Mouse (Mus musculus): ENCODE data around the gene Dusp10. TPM values are rescaled to one million over a fixed set of nuclear protein-coding genes. Genes with fewer than 3 reads are reported as not detected.

Gene Dusp10
- polyA plus RNA-seq (2016; fragmentation: Nextera tagmentation; extraction: Ambion mirVana) = 7.5 and 8.0 TPM in 2 replicates

DNA sequence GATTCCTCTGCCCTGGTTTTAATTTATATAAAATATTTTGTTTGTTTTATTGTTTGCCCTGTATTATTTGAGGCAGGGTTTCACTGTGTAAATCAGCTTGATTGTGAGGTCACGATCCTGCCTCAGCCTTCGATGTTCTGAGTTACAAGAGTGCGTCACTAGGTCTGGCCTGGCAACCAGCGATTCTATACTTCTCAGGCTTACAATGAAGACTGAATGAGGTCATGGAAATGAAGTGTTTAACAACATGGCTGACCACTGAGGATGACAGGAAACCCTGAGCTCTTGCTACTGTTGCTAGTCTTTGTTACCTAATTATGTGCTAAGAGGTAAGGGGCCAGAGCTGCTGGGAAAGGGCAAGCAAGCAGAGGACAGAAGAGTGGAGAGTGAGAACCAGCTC is at the start of gene Dusp10:
Gene Dusp10, plus strand, starts transcription at position 197 of the 400 bp plus-strand sequence.
- Histone ChIP-seq H3K36me3 (no peaks in the 10 kb centered on the region), H3K9ac (no peak within 1 kb of the TSS), H3K27me3 (no peaks in the 10 kb centered on the region), H3K27ac (no peak within 1 kb of the TSS), H3K4me1 (no peaks in the 10 kb centered on the region), H3K9me3 (replicated peaks) (no peaks in the 10 kb centered on the region), H3K4me3 (no peak within 1 kb of the TSS), H3K4me2 (replicated peaks) (no peak within 1 kb of the TSS)
- ATAC-seq (ENCODE audit: low FRiP score) = no peak
- WGBS = 89% methylated on average over 4 of the region's 4 CpGs

DNA sequence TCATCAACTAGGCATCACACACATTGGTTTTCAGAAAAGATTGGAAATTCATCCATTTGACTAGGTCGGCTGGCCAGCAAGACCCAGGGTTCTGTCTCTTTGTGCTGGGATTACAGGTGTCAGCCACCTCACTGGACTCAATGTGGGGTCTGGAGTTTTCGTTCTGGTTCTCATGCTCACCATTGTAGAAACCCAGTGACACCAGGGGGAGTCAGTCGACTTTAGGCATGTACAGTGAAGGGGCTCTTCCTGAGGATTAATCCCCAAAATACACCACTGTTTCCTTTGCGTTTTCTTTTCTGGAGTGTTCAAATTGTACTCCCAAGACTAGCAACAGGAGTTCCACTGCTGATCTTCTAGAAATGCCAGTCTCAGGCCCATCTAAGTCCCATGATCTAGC is 47.8 kb upstream of the Dusp10 start:
- Histone ChIP-seq H3K27me3 (no peaks in the 10 kb centered on the region), H3K9ac (no peak overlapping the region), H3K4me2 (replicated peaks) (no peak overlapping the region), H3K36me3 (no peaks in the 10 kb centered on the region), H3K4me3 (no peak overlapping the region), H3K9me3 (replicated peaks) (no peaks in the 10 kb centered on the region), H3K27ac (no peak overlapping the region), H3K4me1 (no peaks in the 10 kb centered on the region)
- ATAC-seq (ENCODE audit: low FRiP score) = no peak
- 85% methylated on average over 4 of the region's 4 CpGs for WGBS

DNA sequence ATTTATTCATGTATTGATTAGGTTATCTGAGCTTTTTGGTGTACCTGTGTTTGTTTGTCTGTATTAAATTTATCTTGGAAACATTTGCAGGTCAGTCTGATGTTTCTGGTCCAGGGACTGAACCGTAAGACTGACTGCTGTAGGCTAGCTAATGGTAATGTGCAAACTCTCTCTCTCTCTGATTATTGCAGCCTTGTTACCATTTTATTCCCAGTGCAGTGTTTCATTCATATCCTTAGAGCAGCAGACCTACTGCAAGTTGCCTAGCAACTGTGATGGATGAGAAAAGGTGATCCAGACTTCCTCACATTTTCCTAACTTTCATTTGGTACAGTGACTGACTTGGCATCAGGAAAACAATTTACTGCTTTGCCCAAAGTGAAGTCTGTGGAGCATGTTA is 43.8 kb upstream of the Dusp10 start:
- Histone ChIP-seq H3K9ac (no peak overlapping the region), H3K9me3 (replicated peaks) (no peaks in the 10 kb centered on the region), H3K4me3 (no peak overlapping the region), H3K4me1 (no peaks in the 10 kb centered on the region), H3K27ac (no peak overlapping the region), H3K36me3 (no peaks in the 10 kb centered on the region), H3K27me3 (no peaks in the 10 kb centered on the region), H3K4me2 (replicated peaks) (no peak overlapping the region)
- ATAC-seq (ENCODE audit: low FRiP score) = no peak
- 79% methylated on average over 1 of the region's 1 CpGs for WGBS

DNA sequence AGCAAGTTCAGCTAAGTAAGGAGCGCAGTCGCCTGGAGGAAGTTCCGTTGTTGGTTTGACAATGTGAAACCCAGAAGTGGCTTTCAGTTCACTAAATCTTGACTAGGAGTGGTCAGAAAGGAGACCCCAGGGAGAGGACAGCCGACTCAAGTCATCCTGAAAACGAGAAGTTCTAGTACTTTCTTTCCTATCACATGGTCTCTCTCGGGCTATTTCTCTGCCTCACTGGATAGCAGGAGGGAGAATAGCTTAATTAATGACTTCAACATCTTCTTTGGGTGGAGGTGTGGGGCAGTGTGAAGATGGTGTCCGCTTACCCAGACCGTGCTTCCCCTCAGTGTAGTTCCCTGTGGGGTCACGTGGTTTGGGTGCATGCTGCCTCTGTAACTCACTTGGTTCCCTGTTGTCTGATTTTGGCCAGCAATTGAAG is 33.3 kb upstream of the Dusp10 start:
- WGBS = 95% methylated on average over 9 of the region's 9 CpGs
- no peaks in the 10 kb centered on the region for H3K9me3 ChIP-seq (replicated peaks)
- ATAC-seq (ENCODE audit: low FRiP score) = no peak

DNA sequence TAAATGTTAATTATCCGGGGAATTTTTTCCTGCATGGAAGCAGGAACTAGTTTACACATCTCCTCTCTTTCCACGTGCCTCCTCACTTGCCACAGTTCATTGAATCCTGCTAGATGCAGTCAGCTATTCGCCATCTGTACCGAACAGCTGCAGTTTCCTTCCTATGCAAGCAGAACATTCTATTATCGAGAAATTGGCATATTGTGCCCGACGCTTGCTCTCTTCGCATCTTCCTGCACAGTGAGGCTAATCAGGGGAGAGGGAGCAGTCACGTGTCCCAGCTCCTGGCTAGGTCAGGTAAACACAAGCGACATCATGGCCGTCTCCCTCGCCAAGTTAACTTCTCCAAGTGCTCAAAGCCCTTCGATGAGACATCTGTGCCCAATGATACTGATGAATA is 31.0 kb upstream of the Dusp10 start:
- H3K4me1 ChIP-seq = 0 out of 2 replicates have a peak, but pooled peaks cover 2% of the 10 kb centered on the region
- H3K4me3 ChIP-seq = no peak overlapping the region
- H3K36me3 ChIP-seq = no peaks in the 10 kb centered on the region
- no peak overlapping the region for H3K4me2 ChIP-seq (replicated peaks)
- H3K27ac ChIP-seq = no peak overlapping the region
- no peak for ATAC-seq (ENCODE audit: low FRiP score)
- no peak overlapping the region for H3K9ac ChIP-seq
- H3K9me3 ChIP-seq (replicated peaks) = no peaks in the 10 kb centered on the region
- WGBS = 78% methylated on average over 13 of the region's 13 CpGs
- H3K27me3 ChIP-seq = no peaks in the 10 kb centered on the region

More for the DNA sequence above, 33.3 kb upstream of the Dusp10 start:
- Histone ChIP-seq H3K4me3 (no peak overlapping the region), H3K36me3 (no peaks in the 10 kb centered on the region), H3K4me2 (replicated peaks) (no peak overlapping the region), H3K9ac (no peak overlapping the region), H3K27ac (no peak overlapping the region), H3K4me1 (0 out of 2 replicates have a peak, but pooled peaks cover 2% of the 10 kb centered on the region), H3K27me3 (no peaks in the 10 kb centered on the region)

DNA sequence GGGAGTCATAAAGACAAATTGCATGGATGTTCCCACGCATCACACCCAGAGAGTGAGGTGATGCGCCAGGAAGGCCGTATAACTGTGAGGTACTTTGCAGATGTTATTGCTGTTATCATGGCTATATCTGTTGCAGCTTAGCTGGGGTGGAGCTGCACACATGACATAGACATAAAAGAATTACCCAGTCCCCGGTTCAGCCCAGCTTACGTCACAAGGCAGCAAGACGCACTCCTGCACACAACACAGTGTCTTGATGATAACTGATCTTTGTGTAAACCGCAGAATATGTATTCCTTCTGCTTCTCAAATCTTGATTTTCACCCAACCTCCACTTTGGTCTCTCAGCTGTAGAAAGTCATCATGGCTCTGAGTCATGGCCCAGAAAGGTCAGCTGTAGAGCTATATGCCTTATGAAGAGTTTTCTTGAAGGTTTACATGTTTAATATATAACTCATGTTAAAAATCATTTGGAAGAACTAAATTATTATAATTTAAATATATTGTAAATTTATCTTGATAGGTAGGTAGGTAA is 25.3 kb upstream of the Dusp10 start:
- H3K4me3 ChIP-seq = no peak overlapping the region
- H3K36me3 ChIP-seq = no peaks in the 10 kb centered on the region
- no peaks in the 10 kb centered on the region for H3K9me3 ChIP-seq (replicated peaks)
- 97% methylated on average over 7 of the region's 7 CpGs for WGBS
- no peak overlapping the region for H3K4me2 ChIP-seq (replicated peaks)
- H3K27ac ChIP-seq = no peak overlapping the region
- ATAC-seq (ENCODE audit: low FRiP score) = no peak
- no peaks in the 10 kb centered on the region for H3K4me1 ChIP-seq
- no peaks in the 10 kb centered on the region for H3K27me3 ChIP-seq
- no peak overlapping the region for H3K9ac ChIP-seq

DNA sequence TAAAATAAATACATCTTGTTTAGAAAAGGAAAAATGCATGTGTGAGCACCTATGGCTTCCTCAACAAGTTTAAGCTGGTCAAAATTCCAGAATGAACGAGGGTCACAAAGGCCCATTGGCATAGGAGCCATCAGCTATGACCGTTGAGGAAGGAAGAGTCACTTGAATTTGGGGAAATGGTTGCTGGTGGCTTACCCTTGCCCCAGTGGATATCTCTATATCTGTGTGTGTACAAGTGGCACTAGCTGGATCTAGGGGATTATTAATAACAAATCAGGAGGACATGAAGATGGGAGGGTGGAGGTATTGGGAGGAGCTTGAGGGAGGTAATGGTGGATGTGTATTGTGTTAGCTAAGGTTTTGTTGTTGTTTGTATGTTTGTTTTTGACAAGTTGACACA is 21.2 kb upstream of the Dusp10 start:
- Histone ChIP-seq H3K9ac (no peak overlapping the region), H3K4me1 (no peaks in the 10 kb centered on the region), H3K9me3 (replicated peaks) (no peaks in the 10 kb centered on the region), H3K4me3 (no peak overlapping the region), H3K36me3 (no peaks in the 10 kb centered on the region), H3K27me3 (no peaks in the 10 kb centered on the region), H3K4me2 (replicated peaks) (no peak overlapping the region), H3K27ac (no peak overlapping the region)
- ATAC-seq (ENCODE audit: low FRiP score) = no peak
- 84% methylated on average over 2 of the region's 2 CpGs for WGBS

DNA sequence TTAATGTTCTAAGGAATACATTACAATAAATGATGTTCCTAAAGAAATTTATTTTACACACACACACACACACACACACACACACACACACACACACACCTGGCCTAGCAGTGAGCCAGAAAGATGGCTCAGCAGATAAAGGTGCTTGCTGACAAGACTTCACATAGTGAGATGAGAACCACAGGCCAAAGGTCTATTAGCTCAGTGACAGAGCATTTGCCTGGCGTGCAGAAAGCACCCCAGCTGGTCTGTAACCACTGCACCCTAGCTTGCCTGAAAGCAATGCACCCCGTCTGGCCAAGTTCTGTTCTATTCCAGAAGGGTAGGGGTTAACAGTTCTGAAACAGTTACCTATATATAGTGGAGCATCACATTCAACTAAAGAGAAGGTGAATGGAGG is 15.9 kb upstream of the Dusp10 start:
- no peak overlapping the region for H3K9ac ChIP-seq
- no peak overlapping the region for H3K4me2 ChIP-seq (replicated peaks)
- no peaks in the 10 kb centered on the region for H3K4me1 ChIP-seq
- H3K27me3 ChIP-seq = no peaks in the 10 kb centered on the region
- no peak overlapping the region for H3K4me3 ChIP-seq
- WGBS = 69% methylated on average over 2 of the region's 2 CpGs
- no peak overlapping the region for H3K27ac ChIP-seq
- H3K9me3 ChIP-seq (replicated peaks) = no peaks in the 10 kb centered on the region
- no peaks in the 10 kb centered on the region for H3K36me3 ChIP-seq
- no peak for ATAC-seq (ENCODE audit: low FRiP score)

DNA sequence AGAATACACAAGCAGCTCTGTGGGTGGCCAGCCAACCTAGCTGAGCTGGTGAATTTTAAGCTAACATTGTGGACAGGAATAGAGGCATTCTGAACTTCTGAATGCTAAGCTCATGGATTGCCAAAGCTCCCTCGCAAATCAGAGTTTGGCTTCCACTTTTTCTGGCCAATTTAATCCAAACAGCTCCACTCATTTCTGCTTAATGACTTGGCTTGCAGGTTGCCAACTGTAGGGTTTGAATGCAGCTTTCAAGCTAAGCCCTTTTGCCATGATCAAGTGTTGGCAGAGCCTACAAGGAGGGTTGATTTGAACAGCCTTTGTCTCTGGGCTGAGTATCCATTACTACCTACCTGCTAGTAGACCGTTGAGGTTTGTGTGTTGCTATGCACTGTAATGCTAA is 10.6 kb upstream of the Dusp10 start:
- ATAC-seq (ENCODE audit: low FRiP score) = no peak
- 83% methylated on average over 2 of the region's 2 CpGs for WGBS
- Histone ChIP-seq H3K4me3 (no peak overlapping the region), H3K9me3 (replicated peaks) (no peaks in the 10 kb centered on the region), H3K9ac (no peak overlapping the region), H3K36me3 (no peaks in the 10 kb centered on the region), H3K27me3 (no peaks in the 10 kb centered on the region), H3K4me1 (peaks cover 6% of the 10 kb centered on the region), H3K27ac (no peak overlapping the region), H3K4me2 (replicated peaks) (no peak overlapping the region)

DNA sequence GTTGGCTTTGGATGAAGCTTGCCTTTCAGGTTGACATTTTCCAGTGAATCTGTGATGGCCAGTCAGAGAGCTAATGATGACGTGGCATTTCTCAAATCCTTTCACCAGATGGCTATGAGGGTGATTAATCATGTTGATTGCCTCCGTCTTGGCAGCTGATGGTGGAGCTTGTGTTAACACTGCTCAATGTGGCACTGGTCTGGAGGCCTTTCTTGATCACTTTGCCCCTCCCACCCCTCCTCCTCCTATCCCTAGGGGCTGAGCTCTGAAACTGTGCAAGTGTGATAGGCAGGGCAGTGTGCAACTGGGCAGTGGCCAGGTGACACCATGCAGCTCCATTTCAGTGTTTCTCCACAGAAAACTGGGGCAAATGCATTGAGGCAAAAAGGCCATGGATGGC is 8.8 kb upstream of the Dusp10 start:
- H3K4me1 ChIP-seq = peaks cover 6% of the 10 kb centered on the region
- no peak overlapping the region for H3K9ac ChIP-seq
- peak; percentile 43 for ATAC-seq (ENCODE audit: low FRiP score)
- H3K4me2 ChIP-seq (replicated peaks) = no peak overlapping the region
- no peaks in the 10 kb centered on the region for H3K36me3 ChIP-seq
- no peak overlapping the region for H3K4me3 ChIP-seq
- 54% methylated on average over 2 of the region's 2 CpGs for whole genome bisulfite sequencing
- H3K9me3 ChIP-seq (replicated peaks) = no peaks in the 10 kb centered on the region
- H3K27ac ChIP-seq = no peak overlapping the region
- no peaks in the 10 kb centered on the region for H3K27me3 ChIP-seq

DNA sequence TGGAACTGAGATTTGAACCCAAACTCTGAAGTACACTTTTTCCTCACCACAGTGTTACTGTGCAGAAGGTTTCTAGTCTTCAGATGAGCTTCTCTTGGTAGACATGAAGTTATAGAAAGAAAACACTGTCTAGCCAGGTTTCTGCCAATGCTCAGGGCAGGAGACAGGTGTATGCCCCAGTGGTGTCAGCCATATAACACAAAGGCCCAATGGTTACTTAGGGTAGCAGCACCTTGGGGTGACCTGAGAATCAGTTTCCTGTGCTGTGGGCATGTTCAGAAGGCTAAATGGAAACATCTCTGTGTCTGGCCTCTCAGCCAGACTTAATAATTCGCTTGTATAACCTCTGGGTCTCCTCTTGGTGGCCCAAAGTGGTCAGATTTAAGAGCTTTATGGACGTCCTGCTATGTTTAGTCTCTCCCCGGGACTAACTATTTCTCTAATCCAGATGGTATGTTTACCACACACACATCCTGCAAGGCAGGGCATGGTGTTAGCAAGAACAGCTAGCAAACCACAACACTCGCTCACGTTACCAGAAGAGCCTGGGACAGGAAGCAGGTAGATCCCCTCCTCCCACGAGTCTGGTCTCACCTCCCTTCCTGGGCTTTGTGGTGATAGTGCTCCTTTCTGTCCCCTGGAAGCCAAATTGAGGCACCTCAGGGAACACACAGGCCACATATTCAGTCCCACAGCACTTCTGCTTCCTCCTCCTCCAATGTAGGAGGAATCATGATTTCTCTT is 7.6 kb upstream of the Dusp10 start:
- Histone ChIP-seq H3K27me3 (no peaks in the 10 kb centered on the region), H3K36me3 (no peaks in the 10 kb centered on the region), H3K4me2 (replicated peaks) (no peak overlapping the region), H3K9ac (no peak overlapping the region), H3K4me3 (no peak overlapping the region), H3K27ac (no peak overlapping the region), H3K9me3 (replicated peaks) (no peaks in the 10 kb centered on the region), H3K4me1 (peaks cover 6% of the 10 kb centered on the region)
- no peak for ATAC-seq (ENCODE audit: low FRiP score)
- 74% methylated on average over 6 of the region's 6 CpGs for WGBS

DNA sequence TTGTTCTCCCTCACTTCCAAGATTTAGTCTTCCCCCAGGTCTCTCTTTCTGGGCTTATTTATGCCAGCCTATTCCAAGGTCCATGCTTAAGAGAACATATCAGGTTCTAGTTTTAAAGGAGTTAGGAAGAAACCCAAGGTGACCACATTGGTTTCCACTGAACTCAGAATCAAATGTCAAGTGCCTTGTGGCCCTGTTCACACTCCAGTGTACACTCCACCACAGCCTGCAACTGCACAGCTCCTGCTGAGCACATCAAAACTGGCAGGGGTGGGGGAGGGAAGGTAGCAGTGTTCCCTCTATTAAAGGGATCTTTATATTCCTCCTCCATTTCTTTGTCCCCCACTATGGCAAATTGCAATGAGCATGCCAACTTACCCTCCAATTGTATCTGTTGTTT is 7.0 kb upstream of the Dusp10 start:
- no peak for ATAC-seq (ENCODE audit: low FRiP score)

DNA sequence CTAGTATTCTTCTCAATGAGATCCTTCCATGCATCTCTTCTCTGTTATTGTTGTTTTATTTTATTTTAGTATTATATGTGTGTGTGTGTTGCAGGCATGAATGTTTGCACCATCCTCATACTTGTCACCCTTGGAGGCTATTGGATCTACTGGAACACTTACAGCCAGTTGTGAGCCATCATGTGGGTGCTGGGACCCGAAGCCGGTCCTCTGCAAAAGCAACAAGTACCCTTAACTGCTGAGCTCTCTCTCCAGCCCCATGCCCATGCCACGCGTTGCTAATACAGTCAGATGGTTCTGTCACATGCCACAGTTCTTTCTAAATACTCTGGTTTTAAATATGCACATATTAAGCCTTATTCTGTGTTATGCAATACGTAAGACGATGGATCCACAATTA is 1.8 kb upstream of the Dusp10 start:
- Histone ChIP-seq H3K4me1 (peaks cover under 1% of the 10 kb centered on the region; the same call in 1 of the 2 replicates), H3K4me3 (no peak overlapping the region), H3K27ac (no peak overlapping the region), H3K9ac (no peak overlapping the region), H3K36me3 (no peaks in the 10 kb centered on the region), H3K9me3 (replicated peaks) (no peaks in the 10 kb centered on the region), H3K27me3 (no peaks in the 10 kb centered on the region), H3K4me2 (replicated peaks) (no peak overlapping the region)
- WGBS = 96% methylated on average over 6 of the region's 6 CpGs
- ATAC-seq (ENCODE audit: low FRiP score) = no peak

More for the DNA sequence above, 7.0 kb upstream of the Dusp10 start:
- Histone ChIP-seq H3K9me3 (replicated peaks) (no peaks in the 10 kb centered on the region), H3K27me3 (no peaks in the 10 kb centered on the region), H3K4me3 (no peak overlapping the region), H3K27ac (no peak overlapping the region), H3K4me2 (replicated peaks) (no peak overlapping the region), H3K9ac (no peak overlapping the region), H3K36me3 (no peaks in the 10 kb centered on the region), H3K4me1 (peaks cover 6% of the 10 kb centered on the region)

Measured in hindbrain, embryonic 12.5 days (tissue).